Mouse (Mus musculus) C2C12 (cell line): ENCODE data around the gene 1700057G04Rik.

Experiments
- CTCF ChIP-seq: IDR thresholded peaks from one replicate; pipeline ENCODE4 v1.5.1; 2011; ENCODE audit not compliant: control insufficient read depth, insufficient read depth, insufficient read length
- MAX ChIP-seq: IDR thresholded peaks from one replicate; pipeline ENCODE4 v1.6.1; 2011; ENCODE audit warnings: mild to moderate bottlenecking, control low read depth
- USF1 ChIP-seq: IDR thresholded peaks from one replicate; pipeline ENCODE4 v1.6.1; 2011; ENCODE audit warnings: low read depth, mild to moderate bottlenecking, control low read depth, moderate library complexity

DNA sequence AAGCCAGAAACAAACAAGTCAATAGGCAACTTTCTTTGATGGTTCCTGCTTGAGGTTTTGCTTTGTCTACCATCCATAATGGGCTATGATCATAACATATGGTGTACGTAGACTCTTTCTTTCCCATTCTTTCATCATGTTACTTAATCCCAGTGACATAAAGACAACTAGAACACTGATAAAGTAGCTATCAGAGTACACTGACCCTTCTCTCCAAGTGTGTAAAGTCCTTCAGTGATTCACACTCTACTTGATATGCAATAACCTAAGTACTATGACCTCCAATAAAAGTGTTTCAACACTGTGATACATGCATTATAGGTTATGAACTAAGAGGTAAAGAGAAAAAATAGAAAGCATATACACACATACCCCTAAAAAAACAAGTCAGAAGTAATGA lies 27.9 kb downstream of the 1700057G04Rik start:
- TF ChIP-seq CTCF (no peak), MAX (no peak), USF1 (no peak)
